Mouse (Mus musculus): ENCODE data around the gene Dnah8.
A peak's percentile ranks its signal among the peaks of the same experiment; 100 is the strongest.

The Dnah8 gene

DNA sequence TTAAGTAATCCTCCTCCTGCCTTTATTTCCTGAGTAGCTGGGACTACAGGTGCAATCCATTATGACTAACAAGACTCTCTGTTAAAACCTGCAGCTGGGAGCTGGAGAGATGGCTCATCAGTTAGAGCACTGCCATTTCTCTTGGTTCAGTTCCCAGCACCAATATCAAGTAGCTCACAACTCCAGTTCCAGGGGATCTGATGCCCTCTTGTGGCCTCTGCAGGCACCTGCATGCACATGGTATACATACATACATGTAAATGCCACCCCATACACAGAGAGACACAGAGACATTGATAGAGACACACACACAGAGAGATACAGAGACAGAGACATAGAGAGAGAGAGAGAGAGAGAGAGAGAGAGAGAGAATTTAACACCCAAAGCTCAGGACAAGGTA, 228.2 kb downstream of the Dnah8 start:
- Histone ChIP-seq H3K9me3 (ENCODE audit: low read length) (no peaks in the 10 kb centered on the region), H3K36me3 (ENCODE audit: insufficient read depth, low read length) (peaks cover 60% of the 10 kb centered on the region), H3K27me3 (ENCODE audit: insufficient read depth, low read length) (no peaks in the 10 kb centered on the region), H3K4me3 (replicated peaks; ENCODE audit: low read length) (no peak overlapping the region), H3K4me1 (replicated peaks; ENCODE audit: low read depth, low read length) (no peaks in the 10 kb centered on the region)
- TF ChIP-seq CTCF (conservative IDR thresholded peaks at IDR 0.05; ENCODE audit: low read length) (peak; percentile 86), NANOG (IDR thresholded peaks at IDR 0.05; ENCODE audit: borderline replicate concordance, low read length) (no peak), POU5F1 (IDR thresholded peaks at IDR 0.05; ENCODE audit: borderline replicate concordance, low read length) (no peak)

DNA sequence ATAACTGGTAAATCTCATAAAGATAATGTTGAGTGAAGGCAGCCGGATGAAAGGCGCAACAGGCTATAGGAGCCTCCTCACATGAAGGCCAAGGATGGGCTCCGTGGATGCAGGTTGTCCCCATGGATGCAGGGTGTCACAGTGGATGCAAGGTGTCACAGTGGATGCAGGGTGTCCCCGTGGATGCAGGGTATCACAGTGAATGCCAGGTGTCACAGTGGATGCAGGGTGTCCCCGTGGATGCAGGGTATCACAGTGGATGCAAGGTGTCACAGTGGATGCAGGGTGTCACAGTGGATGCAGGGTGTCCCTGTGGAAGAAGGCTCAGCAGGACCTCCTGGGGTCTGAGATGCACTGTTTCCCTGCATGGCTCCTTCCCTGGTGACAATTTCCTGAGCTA, 233.2 kb downstream of the Dnah8 start:
- no peak for TF ChIP-seq POU5F1 (IDR thresholded peaks at IDR 0.05; ENCODE audit: borderline replicate concordance, low read length)
- no peak for TF ChIP-seq CTCF (conservative IDR thresholded peaks at IDR 0.05; ENCODE audit: low read length)
- TF ChIP-seq NANOG (IDR thresholded peaks at IDR 0.05; ENCODE audit: borderline replicate concordance, low read length) = no peak
- H3K27me3 ChIP-seq (ENCODE audit: insufficient read depth, low read length) = no peaks in the 10 kb centered on the region
- H3K9me3 ChIP-seq (ENCODE audit: low read length) = no peaks in the 10 kb centered on the region
- no peak overlapping the region for H3K4me3 ChIP-seq (replicated peaks; ENCODE audit: low read length)
- peaks cover 77% of the 10 kb centered on the region for H3K36me3 ChIP-seq (ENCODE audit: insufficient read depth, low read length)
- H3K4me1 ChIP-seq (replicated peaks; ENCODE audit: low read depth, low read length) = peaks cover 10% of the 10 kb centered on the region

DNA sequence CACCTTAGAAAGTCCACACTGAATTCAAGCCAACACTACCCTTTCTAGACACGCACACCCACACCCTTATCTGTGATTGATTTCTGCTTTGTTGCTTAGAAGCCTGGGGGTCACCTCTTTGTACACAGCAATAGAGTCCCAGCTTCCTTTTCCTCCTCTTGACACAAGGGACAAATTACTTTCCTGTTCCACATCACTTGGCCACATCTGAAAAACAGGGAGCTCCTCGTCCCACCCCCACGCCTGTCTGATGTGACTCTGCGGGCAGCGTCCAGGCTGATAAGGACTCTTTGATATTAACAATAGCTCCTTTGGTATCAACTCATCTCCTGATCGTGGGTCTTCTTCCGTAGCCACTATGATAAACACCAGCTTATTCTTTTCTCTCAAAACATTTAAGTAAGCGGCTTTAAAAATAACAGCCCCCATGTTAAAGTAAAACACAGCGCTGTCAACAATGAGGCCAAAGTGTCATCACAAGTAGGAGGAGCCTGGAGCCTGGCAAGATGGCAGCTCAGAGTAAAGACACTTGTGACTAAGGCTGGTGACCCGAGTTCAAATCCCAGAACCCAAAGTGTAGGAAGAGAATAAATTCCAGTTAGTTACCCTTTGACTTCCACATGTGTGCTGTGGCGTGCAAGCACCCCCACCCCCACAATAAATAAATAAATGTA, 234.6 kb downstream of the Dnah8 start:
- Histone ChIP-seq H3K9me3 (ENCODE audit: low read length) (no peaks in the 10 kb centered on the region), H3K4me1 (replicated peaks; ENCODE audit: low read depth, low read length) (peaks cover 13% of the 10 kb centered on the region), H3K4me3 (replicated peaks; ENCODE audit: low read length) (no peak overlapping the region), H3K27me3 (ENCODE audit: insufficient read depth, low read length) (no peaks in the 10 kb centered on the region), H3K36me3 (ENCODE audit: insufficient read depth, low read length) (peaks cover 76% of the 10 kb centered on the region)
- TF ChIP-seq NANOG (IDR thresholded peaks at IDR 0.05; ENCODE audit: borderline replicate concordance, low read length) (no peak), POU5F1 (IDR thresholded peaks at IDR 0.05; ENCODE audit: borderline replicate concordance, low read length) (no peak), CTCF (conservative IDR thresholded peaks at IDR 0.05; ENCODE audit: low read length) (no peak)

DNA sequence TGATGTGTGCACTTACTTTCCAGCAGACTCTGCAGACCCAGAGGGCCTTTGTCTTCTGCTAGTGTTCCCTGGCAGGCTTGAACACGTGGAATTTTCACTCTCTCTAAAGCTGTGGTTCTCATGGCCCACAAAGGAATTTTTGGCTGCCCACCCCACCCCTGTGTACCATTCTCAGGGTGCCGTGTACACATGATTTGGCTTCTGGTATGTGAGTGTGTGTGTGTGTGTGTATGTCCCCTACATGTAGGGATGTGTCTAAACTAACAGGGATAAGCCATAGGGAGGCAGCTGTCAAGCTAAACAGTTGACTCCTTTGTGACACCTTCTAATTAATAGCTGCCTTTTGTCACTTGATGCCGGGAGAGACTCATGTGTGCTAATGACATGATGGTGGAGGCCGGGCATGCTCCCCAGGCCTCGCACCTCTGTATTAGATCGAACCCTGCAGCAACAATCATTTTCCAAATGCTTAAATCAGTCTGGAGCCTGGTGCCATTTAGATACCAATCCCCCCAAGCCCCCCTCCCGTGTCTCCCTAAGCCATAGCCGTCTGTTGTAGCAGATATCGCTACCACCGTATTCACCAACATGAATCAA, 235.9 kb downstream of the Dnah8 start:
- no peaks in the 10 kb centered on the region for H3K9me3 ChIP-seq (ENCODE audit: low read length)
- H3K4me1 ChIP-seq (replicated peaks; ENCODE audit: low read depth, low read length) = peaks cover 13% of the 10 kb centered on the region
- H3K36me3 ChIP-seq (ENCODE audit: insufficient read depth, low read length) = peaks cover 75% of the 10 kb centered on the region
- no peak overlapping the region for H3K4me3 ChIP-seq (replicated peaks; ENCODE audit: low read length)
- H3K27me3 ChIP-seq (ENCODE audit: insufficient read depth, low read length) = no peaks in the 10 kb centered on the region
- TF ChIP-seq CTCF (conservative IDR thresholded peaks at IDR 0.05; ENCODE audit: low read length) (no peak), NANOG (IDR thresholded peaks at IDR 0.05; ENCODE audit: borderline replicate concordance, low read length) (no peak)

DNA sequence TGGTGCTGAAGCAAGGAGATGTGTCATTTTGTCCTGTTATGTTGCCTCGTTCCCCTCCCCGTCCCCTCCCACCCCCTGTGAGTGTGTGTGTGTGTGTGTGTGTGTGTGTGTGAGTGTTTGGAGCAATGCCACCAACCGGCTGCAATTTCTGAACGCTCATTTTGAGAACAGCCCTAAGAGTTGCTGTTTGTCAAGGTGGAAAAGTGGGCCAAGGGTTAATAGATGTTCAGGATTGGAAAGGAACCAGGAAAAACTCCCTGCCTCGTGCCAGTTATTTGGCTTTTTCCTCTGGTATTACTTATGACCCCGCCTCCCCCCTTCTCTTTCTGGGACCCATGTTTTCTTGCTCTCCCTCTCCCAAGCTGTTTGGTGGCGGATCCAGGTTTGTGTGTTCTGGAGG, 236.5 kb downstream of the Dnah8 start:
- Histone ChIP-seq H3K27me3 (ENCODE audit: insufficient read depth, low read length) (no peaks in the 10 kb centered on the region), H3K4me1 (replicated peaks; ENCODE audit: low read depth, low read length) (peaks cover 13% of the 10 kb centered on the region), H3K9me3 (ENCODE audit: low read length) (no peaks in the 10 kb centered on the region), H3K36me3 (ENCODE audit: insufficient read depth, low read length) (peaks cover 77% of the 10 kb centered on the region), H3K4me3 (replicated peaks; ENCODE audit: low read length) (no peak overlapping the region)
- TF ChIP-seq NANOG (IDR thresholded peaks at IDR 0.05; ENCODE audit: borderline replicate concordance, low read length) = no peak
- TF ChIP-seq CTCF (conservative IDR thresholded peaks at IDR 0.05; ENCODE audit: low read length) = no peak
- TF ChIP-seq POU5F1 (IDR thresholded peaks at IDR 0.05; ENCODE audit: borderline replicate concordance, low read length) = no peak

DNA sequence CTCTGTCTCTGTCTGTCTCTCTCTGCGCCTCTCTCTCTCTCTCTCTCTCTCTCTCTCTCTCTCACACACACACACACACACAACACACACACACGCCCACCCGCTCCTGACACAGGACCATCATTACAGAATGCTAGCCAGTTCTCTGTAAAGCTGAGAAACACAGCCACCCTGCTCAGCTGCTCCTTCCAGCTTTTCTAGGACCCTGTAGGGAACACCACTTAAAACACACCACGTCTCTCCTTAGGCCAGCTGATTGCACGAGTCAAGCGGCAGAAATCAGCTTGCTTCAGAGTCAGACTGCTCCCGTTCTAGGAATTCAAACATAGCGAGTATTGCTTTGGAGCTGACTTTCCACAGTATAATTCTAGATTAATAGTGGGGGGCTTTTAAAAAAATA, 242.1 kb downstream of the Dnah8 start:
- no peaks in the 10 kb centered on the region for H3K27me3 ChIP-seq (ENCODE audit: insufficient read depth, low read length)
- peaks cover 58% of the 10 kb centered on the region for H3K36me3 ChIP-seq (ENCODE audit: insufficient read depth, low read length)
- no peak for TF ChIP-seq POU5F1 (IDR thresholded peaks at IDR 0.05; ENCODE audit: borderline replicate concordance, low read length)
- no peak for TF ChIP-seq CTCF (conservative IDR thresholded peaks at IDR 0.05; ENCODE audit: low read length)
- no peak for TF ChIP-seq NANOG (IDR thresholded peaks at IDR 0.05; ENCODE audit: borderline replicate concordance, low read length)
- no peaks in the 10 kb centered on the region for H3K9me3 ChIP-seq (ENCODE audit: low read length)
- no peak overlapping the region for H3K4me3 ChIP-seq (replicated peaks; ENCODE audit: low read length)
- H3K4me1 ChIP-seq (replicated peaks; ENCODE audit: low read depth, low read length) = peaks cover 11% of the 10 kb centered on the region

DNA sequence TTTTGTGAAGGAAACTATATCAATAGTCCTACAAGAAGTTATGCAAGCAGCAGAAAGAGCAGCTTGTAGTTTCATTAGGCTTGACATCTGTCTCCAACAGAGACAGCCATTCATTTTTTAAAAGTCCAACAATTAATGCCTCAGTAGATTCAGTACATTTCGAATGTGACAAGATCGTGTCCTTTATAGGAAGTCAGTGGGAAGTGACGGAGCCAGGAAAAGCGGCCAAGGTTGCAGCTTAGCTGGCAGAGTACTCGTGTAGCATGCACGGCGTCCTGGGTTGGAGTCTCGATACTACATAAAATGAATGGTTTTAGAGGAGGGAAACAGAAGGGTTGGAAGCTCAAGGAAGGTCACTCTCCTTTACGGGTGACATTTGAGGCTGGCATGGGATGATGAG, 242.8 kb downstream of the Dnah8 start:
- Histone ChIP-seq H3K4me3 (replicated peaks; ENCODE audit: low read length) (no peak overlapping the region), H3K4me1 (replicated peaks; ENCODE audit: low read depth, low read length) (peaks cover 10% of the 10 kb centered on the region), H3K27me3 (ENCODE audit: insufficient read depth, low read length) (no peaks in the 10 kb centered on the region), H3K36me3 (ENCODE audit: insufficient read depth, low read length) (peaks cover 59% of the 10 kb centered on the region), H3K9me3 (ENCODE audit: low read length) (no peaks in the 10 kb centered on the region)
- TF ChIP-seq NANOG (IDR thresholded peaks at IDR 0.05; ENCODE audit: borderline replicate concordance, low read length) = no peak
- TF ChIP-seq POU5F1 (IDR thresholded peaks at IDR 0.05; ENCODE audit: borderline replicate concordance, low read length) = no peak
- TF ChIP-seq CTCF (conservative IDR thresholded peaks at IDR 0.05; ENCODE audit: low read length) = no peak

DNA sequence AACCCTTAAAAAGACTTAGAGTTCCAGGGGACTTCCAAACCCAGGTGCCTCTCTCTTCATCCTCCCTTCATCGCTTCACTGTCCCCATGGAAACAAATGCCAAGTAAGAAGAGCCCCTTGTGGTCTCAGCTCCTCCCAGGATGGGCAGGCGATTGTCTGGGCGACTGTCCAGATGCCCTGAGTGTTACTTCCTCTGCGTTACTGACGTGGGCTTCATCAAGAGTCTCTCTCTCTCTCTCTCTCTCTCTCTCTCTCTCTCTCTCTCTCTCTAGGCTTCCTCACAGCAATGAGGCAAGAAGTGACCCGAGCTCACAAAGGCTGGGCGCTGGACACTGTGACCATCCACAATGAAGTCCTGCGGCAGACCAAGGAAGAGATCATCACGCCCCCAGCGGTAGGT, 246.9 kb downstream of the Dnah8 start:
- Histone ChIP-seq H3K27me3 (ENCODE audit: insufficient read depth, low read length) (no peaks in the 10 kb centered on the region), H3K36me3 (ENCODE audit: insufficient read depth, low read length) (peaks cover 53% of the 10 kb centered on the region), H3K4me3 (replicated peaks; ENCODE audit: low read length) (no peak overlapping the region), H3K4me1 (replicated peaks; ENCODE audit: low read depth, low read length) (peaks cover 19% of the 10 kb centered on the region), H3K9me3 (ENCODE audit: low read length) (peaks cover 9% of the 10 kb centered on the region; the same call in 1 of the 2 replicates)
- TF ChIP-seq POU5F1 (IDR thresholded peaks at IDR 0.05; ENCODE audit: borderline replicate concordance, low read length) (no peak), NANOG (IDR thresholded peaks at IDR 0.05; ENCODE audit: borderline replicate concordance, low read length) (no peak), CTCF (conservative IDR thresholded peaks at IDR 0.05; ENCODE audit: low read length) (no peak)
